Mouse (Mus musculus) CD8-positive naive resting alpha-beta T cell, adult 2 months (primary cell): ENCODE data around the gene Safb2.

ENCODE experiments used
- DNase-seq, 2 experiments: peaks; one replicate each; pipeline ENCODE4 v3.0.0; 2022; ENCODE audit warnings: low read depth in 2 of 2, low spot score in 2 of 2

The Safb2 gene

GRCm38 (mm10) chr17:56609452-56610171 is 25.2 kb upstream of the Safb2 start, which contains the start of gene 2410015M20Rik:
Gene 2410015M20Rik, minus strand, starts transcription at chr17:56609771.
- DNase-seq: peak; percentile 91

- DNase-seq: no peak
These were observed 24.3 kb upstream of the Safb2 start for GRCm38 (mm10) chr17:56608699-56609098.

- DNase-seq: no peak
These were observed 23.2 kb upstream of the Safb2 start for GRCm38 (mm10) chr17:56607521-56608062.

GRCm38 (mm10) chr17:56605431-56605830 is 21.0 kb upstream of the Safb2 start:
- no peak for DNase-seq

GRCm38 (mm10) chr17:56604422-56604821 is 20.0 kb upstream of the Safb2 start:
- no peak for DNase-seq

- no peak for DNase-seq
These were observed 19.6 kb upstream of the Safb2 start for GRCm38 (mm10) chr17:56604070-56604380.

- DNase-seq: no peak
These were observed 19.0 kb upstream of the Safb2 start for GRCm38 (mm10) chr17:56603186-56604069.

GRCm38 (mm10) chr17:56593527-56594271 is 9.3 kb upstream of the Safb2 start:
- no peak for DNase-seq

GRCm38 (mm10) chr17:56592553-56592952 is 8.2 kb upstream of the Safb2 start:
- no peak for DNase-seq

GRCm38 (mm10) chr17:56588921-56589320 is 4.5 kb upstream of the Safb2 start:
- no peak for DNase-seq

- DNase-seq: no peak
These were observed 3.4 kb upstream of the Safb2 start for GRCm38 (mm10) chr17:56587773-56588172.

- peak in 1 of 2 experiments; percentile 59 for DNase-seq
These were observed 911 bp upstream of the Safb2 start for GRCm38 (mm10) chr17:56585171-56585821.

GRCm38 (mm10) chr17:56583611-56584256 is 651 bp downstream of the Safb2 start:
- DNase-seq: peak; percentile 20 to 42

GRCm38 (mm10) chr17:56583071-56583470 is 1.3 kb downstream of the Safb2 start:
- no peak for DNase-seq

- DNase-seq: no peak
These were observed 11.4 kb downstream of the Safb2 start for GRCm38 (mm10) chr17:56572939-56573338.

- DNase-seq: no peak
These were observed 12.2 kb downstream of the Safb2 start for GRCm38 (mm10) chr17:56572154-56572553.

GRCm38 (mm10) chr17:56570287-56570686 is 14.1 kb downstream of the Safb2 start:
- DNase-seq: no peak

- DNase-seq: no peak
These were observed 17.0 kb downstream of the Safb2 start for GRCm38 (mm10) chr17:56567370-56567769.

GRCm38 (mm10) chr17:56566918-56567317 is 17.5 kb downstream of the Safb2 start:
- DNase-seq: no peak

GRCm38 (mm10) chr17:56566293-56566692 is 18.1 kb downstream of the Safb2 start:
- DNase-seq: no peak
